Mouse (Mus musculus) ovary, postnatal 14 days (tissue): ENCODE results near the gene Gtf2ird2.

ENCODE experiments used
- DNase-seq: peaks from one replicate; pipeline ENCODE4 v3.0.0; 2022; ENCODE audit warnings: low spot score

Gene Gtf2ird2

DNA sequence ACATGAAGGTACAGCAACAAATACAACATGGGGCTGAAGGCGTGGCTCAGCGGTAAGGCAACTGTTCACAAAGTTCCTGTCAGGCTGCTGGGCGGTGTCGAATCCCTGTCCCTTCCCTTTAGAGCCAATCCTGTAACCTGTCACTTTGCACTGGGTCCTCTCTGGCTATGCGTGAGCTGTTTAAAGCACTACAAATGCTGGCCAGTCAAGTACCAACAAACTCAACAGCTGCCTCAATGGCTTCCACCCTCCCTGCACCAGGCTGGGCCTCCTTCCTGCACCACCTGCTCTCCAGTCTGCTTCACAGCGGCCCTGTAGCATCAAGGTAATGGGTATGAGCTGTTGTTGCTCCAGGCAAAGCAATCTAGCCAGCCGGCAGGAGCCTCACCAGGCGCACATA, 84.9 kb downstream of the Gtf2ird2 start:
- DNase-seq: no peak

DNA sequence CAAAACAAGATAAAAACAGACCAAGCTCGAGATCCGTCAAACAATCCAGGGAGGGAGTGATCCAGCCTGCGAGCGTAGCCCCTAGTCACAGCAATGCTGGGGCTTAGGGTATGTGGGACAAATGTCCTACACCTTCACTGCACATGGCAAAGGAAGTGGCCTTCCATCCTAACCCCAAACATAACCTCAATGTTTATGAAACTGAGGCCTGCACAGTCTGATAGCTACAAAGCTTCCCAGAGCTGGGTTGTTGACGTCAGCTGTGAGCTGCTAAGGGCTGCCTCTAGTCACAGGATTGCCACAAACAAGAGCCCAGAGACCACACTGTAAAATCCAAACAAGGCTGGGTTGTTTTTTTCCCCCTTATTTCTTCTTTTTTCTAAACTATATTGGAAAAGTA, 85.9 kb downstream of the Gtf2ird2 start:
- no peak for DNase-seq

GRCm38 (mm10) chr5:134270566-134270965, 86.7 kb downstream of the Gtf2ird2 start:
- DNase-seq: no peak

DNA sequence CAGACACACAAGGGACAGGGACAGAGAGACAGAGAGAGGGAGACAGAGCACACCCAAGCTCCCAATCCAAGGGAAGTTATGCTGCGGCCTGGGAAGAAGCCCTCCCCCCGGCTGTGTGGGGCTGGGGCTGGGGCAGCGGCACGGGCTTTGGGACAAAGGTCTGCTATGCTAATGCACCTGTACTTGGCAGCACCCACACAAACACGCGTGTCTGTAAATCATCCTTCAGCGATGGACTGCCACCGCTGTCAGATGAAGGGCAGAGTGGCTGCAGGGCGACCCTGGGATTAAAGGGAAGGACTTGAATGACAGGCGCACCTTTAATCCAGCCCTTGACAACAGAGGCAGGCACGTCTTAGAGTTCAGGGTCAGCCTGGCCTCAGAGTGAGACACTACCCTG, 87.6 kb downstream of the Gtf2ird2 start:
- DNase-seq: no peak

GRCm38 (mm10) chr5:134272761-134273160, 88.9 kb downstream of the Gtf2ird2 start:
- DNase-seq: no peak

- DNase-seq: no peak
Observed at GRCm38 (mm10) chr5:134273761-134274160, 89.9 kb downstream of the Gtf2ird2 start.
